Mouse (Mus musculus) myocyte (in vitro differentiated cells): ENCODE data around the gene Zdhhc7.

Source experiments
- E2F4 ChIP-seq: IDR thresholded peaks from one replicate; pipeline ENCODE4 v1.6.1; 2011; ENCODE audit warnings: mild to moderate bottlenecking, control low read depth, moderate library complexity; ENCODE audit not compliant: insufficient read depth
- MAX ChIP-seq: IDR thresholded peaks from one replicate; pipeline ENCODE4 v1.6.1; 2011; ENCODE audit warnings: low read depth, mild to moderate bottlenecking, control low read depth
- MYOG ChIP-seq, 3 experiments: IDR thresholded peaks; one replicate each; pipeline ENCODE4 v1.6.1; 2011; ENCODE audit warnings: control low read depth in 2 of 3, low read depth in 2 of 3, mild to moderate bottlenecking in 2 of 3; ENCODE audit not compliant: insufficient read length in 2 of 3, control insufficient read depth in 1 of 3, insufficient read depth in 1 of 3
- POLR2A ChIP-seq: IDR thresholded peaks from one replicate; pipeline ENCODE4 v1.6.1; 2011; ENCODE audit warnings: low read depth, mild to moderate bottlenecking, control low read depth, moderate library complexity; ENCODE audit not compliant: insufficient read length
- POLR2AphosphoS2 ChIP-seq: IDR thresholded peaks from one replicate; pipeline ENCODE4 v1.6.1; 2011; ENCODE audit warnings: low read depth, control low read depth; ENCODE audit not compliant: insufficient read length
- REST ChIP-seq: IDR thresholded peaks from one replicate; pipeline ENCODE4 v1.6.1; 2011; ENCODE audit warnings: mild to moderate bottlenecking, control low read depth, moderate library complexity; ENCODE audit not compliant: insufficient read depth, insufficient read length

DNA sequence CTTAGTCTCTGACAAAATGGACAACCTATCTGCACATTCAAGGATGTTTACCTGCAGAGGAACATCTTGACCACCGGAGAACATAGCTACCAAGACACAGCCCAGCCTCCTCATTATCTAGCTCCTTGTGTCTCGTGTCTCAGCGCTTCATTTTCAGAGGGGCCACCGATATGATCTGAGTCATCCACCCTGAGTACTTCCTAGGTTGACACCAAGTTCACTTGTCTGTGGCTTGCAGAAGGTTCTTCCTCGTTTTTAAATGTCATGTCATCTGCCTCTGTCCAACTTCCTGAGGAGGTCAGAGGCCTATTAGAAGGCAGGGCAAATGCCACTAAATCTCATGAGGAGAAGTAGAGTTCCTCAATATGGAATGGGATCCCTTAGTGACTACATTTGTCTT lies 11.3 kb upstream of the Zdhhc7 start:
- no peak for TF ChIP-seq POLR2A
- TF ChIP-seq MYOG (IDR thresholded peaks at IDR 0.05; ENCODE audit: control insufficient read depth in 1 of 3, insufficient read depth in 1 of 3, insufficient read length in 2 of 3, low read depth in 2 of 3): no peak
- no peak for TF ChIP-seq MAX
- no peak for TF ChIP-seq E2F4
- no peak for TF ChIP-seq POLR2AphosphoS2
- TF ChIP-seq REST: no peak
